Mouse (Mus musculus): ENCODE results near the gene Efcab11. TPM values are rescaled to one million over a fixed set of nuclear protein-coding genes. Genes with fewer than 3 reads are reported as not detected.
A peak's percentile ranks its signal among the peaks of the same experiment; 100 is the strongest.

Efcab11 gene
- polyA plus RNA-seq, 1 experiment = 2.4 TPM

GRCm38 (mm10) chr12:99883713-99884105 lies 530 bp downstream of the Efcab11 start:
- Histone ChIP-seq H3K36me3 (ENCODE audit: control insufficient read depth, insufficient read depth, low read length) (no peaks in the 10 kb centered on the region), H3K27ac (ENCODE audit: control insufficient read depth, insufficient read depth, low read length) (peak overlapping the region; percentile 90), H3K27me3 (ENCODE audit: control insufficient read depth, insufficient read depth, low read length) (no peaks in the 10 kb centered on the region), H3K4me3 (ENCODE audit: control insufficient read depth, insufficient read depth, low read length) (peak overlapping the region; percentile 53; the same call in 1 of the 2 replicates), H3K4me1 (replicated peaks; ENCODE audit: control insufficient read depth, insufficient read depth, low read length) (peaks cover 8% of the 10 kb centered on the region)
- TF ChIP-seq POLR2A (IDR thresholded peaks at IDR 0.05; ENCODE audit: control insufficient read depth, extremely low read depth, insufficient read depth, low read length, poor library complexity) (no peak), CTCF (IDR thresholded peaks at IDR 0.05; ENCODE audit: borderline replicate concordance, control insufficient read depth, extremely low read depth, insufficient read depth, low read length, poor library complexity) (no peak)
- under 1% methylated on average over 11 of the region's 11 CpGs for WGBS
- no peak for DNase-seq

DNA sequence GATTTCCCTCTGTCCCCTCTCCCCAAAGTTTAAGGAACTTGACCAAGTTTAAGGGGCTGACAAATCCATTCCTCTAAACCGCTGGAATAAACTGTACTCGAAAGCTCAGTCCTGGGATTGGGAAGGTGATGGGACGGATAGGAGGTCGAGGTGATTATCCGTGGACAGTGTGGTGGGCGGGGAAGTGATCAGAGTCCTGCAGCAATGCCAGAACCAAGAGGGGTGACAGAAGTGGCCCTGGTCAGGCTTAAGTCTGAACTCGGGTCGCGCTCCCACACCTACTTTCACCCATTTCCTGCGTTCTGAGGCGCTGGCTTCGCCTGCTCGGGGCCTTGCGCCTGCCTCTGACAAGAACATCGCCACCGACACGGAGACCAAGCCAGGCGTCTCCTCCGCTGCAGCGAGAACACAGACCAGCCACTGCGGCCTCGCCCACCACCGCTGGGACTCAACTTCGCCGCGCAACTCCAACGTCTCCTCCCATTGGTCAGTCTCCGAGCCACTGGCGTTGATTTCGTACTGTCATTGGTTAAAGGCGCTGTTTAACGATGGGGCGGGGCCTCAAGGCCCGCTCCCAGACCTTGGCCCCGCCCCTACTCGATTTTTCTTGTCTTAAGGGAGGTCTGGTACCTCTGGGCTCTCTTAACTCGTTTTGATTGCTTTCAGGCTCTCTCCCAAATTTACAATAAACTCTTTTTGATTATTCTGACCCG lies 1.1 kb downstream of the Efcab11 start:
- Histone ChIP-seq H3K36me3 (ENCODE audit: control insufficient read depth, insufficient read depth, low read length) (no peaks in the 10 kb centered on the region), H3K27ac (ENCODE audit: control insufficient read depth, insufficient read depth, low read length) (no peak overlapping the region), H3K4me3 (ENCODE audit: control insufficient read depth, insufficient read depth, low read length) (peak overlapping the region; percentile 41), H3K4me1 (replicated peaks; ENCODE audit: control insufficient read depth, insufficient read depth, low read length) (peaks cover 8% of the 10 kb centered on the region), H3K27me3 (ENCODE audit: control insufficient read depth, insufficient read depth, low read length) (no peaks in the 10 kb centered on the region)
- TF ChIP-seq POLR2A (IDR thresholded peaks at IDR 0.05; ENCODE audit: control insufficient read depth, extremely low read depth, insufficient read depth, low read length, poor library complexity) (peak; percentile 56), CTCF (IDR thresholded peaks at IDR 0.05; ENCODE audit: borderline replicate concordance, control insufficient read depth, extremely low read depth, insufficient read depth, low read length, poor library complexity) (0 out of 2 replicates have a peak, but pooled peaks have one; percentile 37)
- peak; percentile 90 for DNase-seq
- under 1% methylated on average over 38 of the region's 38 CpGs for WGBS

- WGBS = 9% methylated on average over 6 of the region's 6 CpGs
- Histone ChIP-seq H3K4me1 (replicated peaks; ENCODE audit: control insufficient read depth, insufficient read depth, low read length) (peaks cover 2% of the 10 kb centered on the region; the same call in 1 of the 2 replicates), H3K27ac (ENCODE audit: control insufficient read depth, insufficient read depth, low read length) (no peak overlapping the region), H3K27me3 (ENCODE audit: control insufficient read depth, insufficient read depth, low read length) (no peaks in the 10 kb centered on the region), H3K36me3 (ENCODE audit: control insufficient read depth, insufficient read depth, low read length) (no peaks in the 10 kb centered on the region), H3K4me3 (ENCODE audit: control insufficient read depth, insufficient read depth, low read length) (no peak overlapping the region)
- TF ChIP-seq POLR2A (IDR thresholded peaks at IDR 0.05; ENCODE audit: control insufficient read depth, extremely low read depth, insufficient read depth, low read length, poor library complexity) (no peak), CTCF (IDR thresholded peaks at IDR 0.05; ENCODE audit: borderline replicate concordance, control insufficient read depth, extremely low read depth, insufficient read depth, low read length, poor library complexity) (no peak)
- DNase-seq = no peak
Observed at GRCm38 (mm10) chr12:99874609-99875008, 9.6 kb downstream of the Efcab11 start.

- TF ChIP-seq POLR2A (IDR thresholded peaks at IDR 0.05; ENCODE audit: control insufficient read depth, extremely low read depth, insufficient read depth, low read length, poor library complexity) = no peak
- no peak for TF ChIP-seq CTCF (IDR thresholded peaks at IDR 0.05; ENCODE audit: borderline replicate concordance, control insufficient read depth, extremely low read depth, insufficient read depth, low read length, poor library complexity)
- Histone ChIP-seq H3K27me3 (ENCODE audit: control insufficient read depth, insufficient read depth, low read length) (no peaks in the 10 kb centered on the region), H3K4me1 (replicated peaks; ENCODE audit: control insufficient read depth, insufficient read depth, low read length) (peaks cover 2% of the 10 kb centered on the region; the same call in 1 of the 2 replicates), H3K27ac (ENCODE audit: control insufficient read depth, insufficient read depth, low read length) (no peak overlapping the region), H3K4me3 (ENCODE audit: control insufficient read depth, insufficient read depth, low read length) (no peak overlapping the region), H3K36me3 (ENCODE audit: control insufficient read depth, insufficient read depth, low read length) (no peaks in the 10 kb centered on the region)
- no peak for DNase-seq
- 82% methylated on average over 3 of the region's 3 CpGs for WGBS
Observed at GRCm38 (mm10) chr12:99873443-99873842, 10.8 kb downstream of the Efcab11 start.

DNA sequence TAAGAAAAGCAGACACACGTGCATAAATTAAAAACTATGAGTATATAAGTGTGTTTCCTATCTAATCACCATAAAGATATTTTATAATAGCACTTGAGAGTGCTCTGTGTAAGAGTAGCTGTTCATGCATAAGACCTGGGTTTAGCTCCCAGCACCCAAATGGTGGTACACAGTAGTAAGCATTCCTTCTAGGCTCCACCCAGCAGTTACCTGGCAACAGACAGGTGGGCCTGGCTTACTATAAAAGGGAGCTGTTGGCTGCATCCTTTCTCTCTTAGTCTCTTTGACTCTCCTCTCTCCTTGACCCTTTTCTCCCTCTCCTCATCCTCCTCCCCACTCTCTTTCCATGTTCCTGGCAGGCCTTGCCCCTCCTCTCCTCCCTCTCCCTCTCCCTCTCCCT lies 15.4 kb downstream of the Efcab11 start:
- 100% methylated on average over 1 of the region's 1 CpGs for WGBS
- Histone ChIP-seq H3K27me3 (ENCODE audit: control insufficient read depth, insufficient read depth, low read length) (no peaks in the 10 kb centered on the region), H3K4me1 (replicated peaks; ENCODE audit: control insufficient read depth, insufficient read depth, low read length) (no peaks in the 10 kb centered on the region), H3K27ac (ENCODE audit: control insufficient read depth, insufficient read depth, low read length) (no peak overlapping the region), H3K36me3 (ENCODE audit: control insufficient read depth, insufficient read depth, low read length) (no peaks in the 10 kb centered on the region), H3K4me3 (ENCODE audit: control insufficient read depth, insufficient read depth, low read length) (no peak overlapping the region)
- TF ChIP-seq POLR2A (IDR thresholded peaks at IDR 0.05; ENCODE audit: control insufficient read depth, extremely low read depth, insufficient read depth, low read length, poor library complexity) = no peak
- no peak for TF ChIP-seq CTCF (IDR thresholded peaks at IDR 0.05; ENCODE audit: borderline replicate concordance, control insufficient read depth, extremely low read depth, insufficient read depth, low read length, poor library complexity)
- DNase-seq = no peak

DNA sequence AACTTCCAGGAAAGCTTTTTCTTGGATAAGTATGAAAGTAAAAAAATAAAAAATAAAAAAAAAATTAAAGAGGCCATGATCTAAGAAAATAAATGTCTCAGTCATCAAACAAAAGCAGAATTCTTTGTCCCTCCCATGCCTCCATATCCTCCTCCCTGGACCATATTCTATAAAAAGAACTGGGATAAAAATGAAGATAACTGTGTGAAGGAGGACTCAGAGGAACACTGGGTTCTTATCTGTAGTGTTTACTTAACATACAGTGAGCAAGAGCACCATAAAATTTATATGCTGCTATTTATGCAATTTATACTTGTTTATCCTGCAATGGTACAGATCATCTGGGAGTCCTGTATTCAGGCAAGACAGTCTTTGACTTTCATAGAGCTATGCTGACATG lies 19.6 kb downstream of the Efcab11 start:
- Histone ChIP-seq H3K27ac (ENCODE audit: control insufficient read depth, insufficient read depth, low read length) (no peak overlapping the region), H3K4me3 (ENCODE audit: control insufficient read depth, insufficient read depth, low read length) (no peak overlapping the region), H3K4me1 (replicated peaks; ENCODE audit: control insufficient read depth, insufficient read depth, low read length) (no peaks in the 10 kb centered on the region), H3K27me3 (ENCODE audit: control insufficient read depth, insufficient read depth, low read length) (no peaks in the 10 kb centered on the region), H3K36me3 (ENCODE audit: control insufficient read depth, insufficient read depth, low read length) (no peaks in the 10 kb centered on the region)
- no peak for DNase-seq
- TF ChIP-seq CTCF (IDR thresholded peaks at IDR 0.05; ENCODE audit: borderline replicate concordance, control insufficient read depth, extremely low read depth, insufficient read depth, low read length, poor library complexity) = no peak
- TF ChIP-seq POLR2A (IDR thresholded peaks at IDR 0.05; ENCODE audit: control insufficient read depth, extremely low read depth, insufficient read depth, low read length, poor library complexity) = no peak
